Mouse (Mus musculus): ENCODE results near the gene Zmynd11.

DNA sequence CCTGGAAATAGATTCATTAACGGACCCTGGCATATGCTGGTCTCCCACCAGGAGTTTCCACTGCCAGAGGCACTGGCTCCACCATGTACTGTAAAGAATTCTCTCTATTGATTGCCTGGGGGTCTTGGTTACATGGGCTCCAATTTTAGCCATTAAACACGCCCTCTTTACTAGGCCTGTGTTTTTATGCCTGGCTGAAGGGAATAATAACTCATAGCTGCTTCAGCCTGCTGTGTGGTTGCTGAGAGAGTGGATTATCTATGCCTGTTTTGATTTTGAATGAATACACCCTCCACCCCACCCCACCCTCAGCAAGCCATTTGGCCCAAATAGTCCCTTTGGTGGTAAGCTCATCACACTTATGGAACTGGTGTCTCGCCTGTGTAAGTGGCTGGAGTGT lies 20.9 kb upstream of the Zmynd11 start:
- TF ChIP-seq POLR2A (IDR thresholded peaks at IDR 0.05; ENCODE audit: borderline replicate concordance, extremely low read depth, insufficient read depth, insufficient read length, poor library complexity, severe bottlenecking) (no peak), CTCF (IDR thresholded peaks at IDR 0.05; ENCODE audit: borderline replicate concordance, extremely low read depth, insufficient read depth, insufficient read length) (no peak)
